Mouse (Mus musculus) adrenal gland, adult 10 weeks (tissue): ENCODE measurements around the gene Cul4b. TPM values are rescaled to one million over a fixed set of nuclear protein-coding genes. Genes with fewer than 3 reads are reported as not detected.

Source experiments
- polyA plus RNA-seq: library from polyadenylated mRNA; stranded (reverse); fragments of 350-450 nt; fragmentation: Illumina TruSeq; extraction: RNeasy Lipid Tissue Mini Kit (QIAGEN cat#74804); gene quantifications from one replicate; pipeline ENCODE4 v1.2.3, GENCODE M21; 2014; ENCODE audit warnings: low read depth, low replicate concordance

The Cul4b gene
- polyA plus RNA-seq, result 180 TPM

GRCm38 (mm10) chrX:38576078-38576477 lies at the start of gene Cul4b:
TSS of gene Cul4b (minus strand) at chrX:38576196.

GRCm38 (mm10) chrX:38600177-38600994 lies 24.4 kb upstream of the Cul4b start, which contains the start of gene Mcts1:
TSS of gene Mcts1 (plus strand) at chrX:38600578.

Other genes with a start within 250 kb of the Cul4b start
- gene Lamp2, start 119.7 kb downstream of the Cul4b start, polyA plus RNA-seq, result 857 TPM
- 322 TPM for gene Mcts1, start 24.4 kb upstream of the Cul4b start, polyA plus RNA-seq
- 134 TPM for gene C1galt1c1, start 58.9 kb upstream of the Cul4b start, polyA plus RNA-seq
- not detected for gene 6030498E09Rik, start 196.5 kb upstream of the Cul4b start, polyA plus RNA-seq